Mouse (Mus musculus): ENCODE measurements around the gene Ppm1g. TPM values are rescaled to one million over a fixed set of nuclear protein-coding genes. Genes with fewer than 3 reads are reported as not detected.
A peak's percentile ranks its signal among the peaks of the same experiment; 100 is the strongest.

Gene Ppm1g
- polyA plus RNA-seq (2014; fragmentation: Nextera tagmentation; extraction: Ambion mirVana), result 139 and 145 TPM in 2 replicates

GRCm38 (mm10) chr5:31220448-31221303 is at the start of gene Ppm1g:
Gene Ppm1g (minus strand): TSS chr5:31220687.
- Histone ChIP-seq H3K27me3 (replicated peaks; ENCODE audit: control insufficient read depth, insufficient read depth, low read length) (no peaks in the 10 kb centered on the region), H3K9me3 (ENCODE audit: control insufficient read depth, low read length) (no peaks in the 10 kb centered on the region), H3K27ac (ENCODE audit: low read depth) (peak within 1 kb of the TSS; percentile 94), H3K4me1 (replicated peaks; ENCODE audit: control insufficient read depth, insufficient read depth, low read length) (peaks cover 6% of the 10 kb centered on the region; the same call in 1 of the 2 replicates), H3K9ac (ENCODE audit: low read length) (peak within 1 kb of the TSS; percentile 93), H3K36me3 (ENCODE audit: control insufficient read depth, insufficient read depth, low read length) (no peaks in the 10 kb centered on the region), H3K4me3 (ENCODE audit: low read depth, low read length) (peak within 1 kb of the TSS; percentile 98), H3K4me2 (ENCODE audit: low read length) (peak within 1 kb of the TSS; percentile 85)
- under 1% methylated on average over 56 of the region's 70 CpGs for WGBS
- DNase-seq (ENCODE audit: low spot score) (peak; percentile 99), ATAC-seq (replicated peaks; ENCODE audit: low FRiP score, low TSS enrichment, low read depth) (peak; percentile 95)

DNA sequence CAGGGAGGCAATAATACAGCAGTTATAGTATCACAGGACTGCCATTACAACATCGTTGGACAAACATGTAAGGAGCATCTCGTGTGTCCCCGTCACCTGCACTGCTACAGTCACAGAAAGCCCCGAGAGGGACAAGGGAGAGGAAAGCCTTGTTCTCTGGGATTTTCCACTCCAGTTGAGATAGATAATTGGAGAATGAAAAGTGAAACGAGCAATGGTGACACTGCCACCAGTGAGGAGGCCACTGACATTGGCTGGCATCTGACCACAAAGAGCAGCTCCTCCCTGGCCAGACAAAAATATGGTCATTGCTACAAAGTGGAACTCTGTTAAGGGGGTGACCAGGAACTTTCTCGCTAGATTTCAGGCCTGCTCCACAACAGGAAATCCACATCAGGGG is 47.2 kb upstream of the Ppm1g start:
- H3K36me3 ChIP-seq (ENCODE audit: control insufficient read depth, insufficient read depth, low read length), result peaks cover 81% of the 10 kb centered on the region
- WGBS, result 89% methylated on average over 6 of the region's 6 CpGs

DNA sequence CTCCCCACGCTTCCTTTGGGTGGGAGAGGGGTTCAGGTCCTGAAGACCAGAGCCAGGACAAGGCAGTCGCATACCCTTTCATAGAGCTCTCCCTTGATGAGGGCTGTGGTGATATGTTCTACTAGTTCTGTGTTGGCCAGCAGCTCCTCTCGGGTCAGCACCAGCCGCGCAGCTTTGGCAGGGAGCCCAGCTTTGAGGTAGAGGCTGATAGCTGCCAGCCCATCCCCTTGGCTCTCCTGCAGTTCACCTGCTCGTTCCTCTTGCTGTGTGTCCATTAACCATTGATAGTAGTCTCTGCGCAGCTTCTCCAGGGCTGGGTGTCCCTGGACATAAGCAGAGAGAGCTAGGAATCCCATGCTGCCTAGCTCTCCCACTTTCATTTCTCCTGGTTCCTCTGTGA is 45.6 kb upstream of the Ppm1g start:
- H3K4me2 ChIP-seq (ENCODE audit: low read length), result no peak overlapping the region
- no peak for ATAC-seq (replicated peaks; ENCODE audit: low FRiP score, low TSS enrichment, low read depth)
- H3K4me3 ChIP-seq (ENCODE audit: low read depth, low read length), result no peak overlapping the region
- H3K36me3 ChIP-seq (ENCODE audit: control insufficient read depth, insufficient read depth, low read length), result peaks cover 83% of the 10 kb centered on the region
- WGBS, result 82% methylated on average over 7 of the region's 7 CpGs
- H3K27me3 ChIP-seq (replicated peaks; ENCODE audit: control insufficient read depth, insufficient read depth, low read length), result no peaks in the 10 kb centered on the region
- H3K27ac ChIP-seq (ENCODE audit: low read depth), result no peak overlapping the region
- H3K9ac ChIP-seq (ENCODE audit: low read length), result no peak overlapping the region
- no peak for DNase-seq (ENCODE audit: low spot score)
- H3K4me1 ChIP-seq (replicated peaks; ENCODE audit: control insufficient read depth, insufficient read depth, low read length), result no peaks in the 10 kb centered on the region
- no peaks in the 10 kb centered on the region for H3K9me3 ChIP-seq (ENCODE audit: control insufficient read depth, low read length)

More for the DNA sequence above, 47.2 kb upstream of the Ppm1g start:
- Histone ChIP-seq H3K9me3 (ENCODE audit: control insufficient read depth, low read length) (no peaks in the 10 kb centered on the region), H3K9ac (ENCODE audit: low read length) (no peak overlapping the region), H3K4me2 (ENCODE audit: low read length) (no peak overlapping the region), H3K4me3 (ENCODE audit: low read depth, low read length) (no peak overlapping the region), H3K4me1 (replicated peaks; ENCODE audit: control insufficient read depth, insufficient read depth, low read length) (no peaks in the 10 kb centered on the region), H3K27ac (ENCODE audit: low read depth) (no peak overlapping the region), H3K27me3 (replicated peaks; ENCODE audit: control insufficient read depth, insufficient read depth, low read length) (no peaks in the 10 kb centered on the region)
- ATAC-seq (replicated peaks; ENCODE audit: low FRiP score, low TSS enrichment, low read depth) (no peak), DNase-seq (ENCODE audit: low spot score) (no peak)

DNA sequence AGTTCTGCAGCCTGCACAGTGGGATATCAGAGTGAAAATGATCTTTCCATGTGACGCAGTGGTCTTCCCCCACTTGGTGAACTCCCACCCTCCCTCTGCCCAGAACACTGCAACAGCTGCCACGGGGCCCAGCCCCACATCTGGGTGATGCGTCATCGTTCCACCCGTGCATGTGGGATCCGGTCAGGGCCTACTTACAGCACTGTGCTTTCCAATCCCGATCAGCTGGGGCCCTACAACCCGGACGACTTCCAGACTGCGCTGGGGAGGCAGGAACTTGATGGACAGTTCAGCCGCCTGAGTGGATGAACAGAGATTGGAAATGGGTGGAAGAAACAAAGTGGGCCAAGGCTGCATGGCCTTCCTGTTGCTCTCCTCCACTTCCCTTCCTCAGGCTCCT is 37.1 kb upstream of the Ppm1g start:
- Histone ChIP-seq H3K4me1 (replicated peaks; ENCODE audit: control insufficient read depth, insufficient read depth, low read length) (0 out of 2 replicates have a peak, but pooled peaks cover 4% of the 10 kb centered on the region), H3K9ac (ENCODE audit: low read length) (no peak overlapping the region), H3K27me3 (replicated peaks; ENCODE audit: control insufficient read depth, insufficient read depth, low read length) (no peaks in the 10 kb centered on the region), H3K27ac (ENCODE audit: low read depth) (no peak overlapping the region), H3K36me3 (ENCODE audit: control insufficient read depth, insufficient read depth, low read length) (peaks cover 82% of the 10 kb centered on the region), H3K4me3 (ENCODE audit: low read depth, low read length) (no peak overlapping the region), H3K9me3 (ENCODE audit: control insufficient read depth, low read length) (no peaks in the 10 kb centered on the region), H3K4me2 (ENCODE audit: low read length) (no peak overlapping the region)
- DNase-seq (ENCODE audit: low spot score) (no peak), ATAC-seq (replicated peaks; ENCODE audit: low FRiP score, low TSS enrichment, low read depth) (no peak)
- 81% methylated on average over 11 of the region's 11 CpGs for WGBS

- Histone ChIP-seq H3K9ac (ENCODE audit: low read length) (no peak overlapping the region), H3K9me3 (ENCODE audit: control insufficient read depth, low read length) (no peaks in the 10 kb centered on the region), H3K27ac (ENCODE audit: low read depth) (no peak overlapping the region), H3K4me3 (ENCODE audit: low read depth, low read length) (no peak overlapping the region), H3K4me2 (ENCODE audit: low read length) (no peak overlapping the region), H3K4me1 (replicated peaks; ENCODE audit: control insufficient read depth, insufficient read depth, low read length) (peaks cover 12% of the 10 kb centered on the region), H3K36me3 (ENCODE audit: control insufficient read depth, insufficient read depth, low read length) (peaks cover 82% of the 10 kb centered on the region), H3K27me3 (replicated peaks; ENCODE audit: control insufficient read depth, insufficient read depth, low read length) (no peaks in the 10 kb centered on the region)
- DNase-seq (ENCODE audit: low spot score) (no peak), ATAC-seq (replicated peaks; ENCODE audit: low FRiP score, low TSS enrichment, low read depth) (no peak)
- 87% methylated on average over 2 of the region's 2 CpGs for WGBS
Observed at GRCm38 (mm10) chr5:31255971-31256370, 35.5 kb upstream of the Ppm1g start.

- H3K9me3 ChIP-seq (ENCODE audit: control insufficient read depth, low read length), result no peaks in the 10 kb centered on the region
- ATAC-seq (replicated peaks; ENCODE audit: low FRiP score, low TSS enrichment, low read depth) (no peak), DNase-seq (ENCODE audit: low spot score) (peak; percentile 44)
- 96% methylated on average over 2 of the region's 2 CpGs for WGBS
- peaks cover 82% of the 10 kb centered on the region for H3K36me3 ChIP-seq (ENCODE audit: control insufficient read depth, insufficient read depth, low read length)
- H3K27ac ChIP-seq (ENCODE audit: low read depth), result no peak overlapping the region
- H3K27me3 ChIP-seq (replicated peaks; ENCODE audit: control insufficient read depth, insufficient read depth, low read length), result no peaks in the 10 kb centered on the region
- no peak overlapping the region for H3K4me3 ChIP-seq (ENCODE audit: low read depth, low read length)
- H3K9ac ChIP-seq (ENCODE audit: low read length), result no peak overlapping the region
- H3K4me2 ChIP-seq (ENCODE audit: low read length), result no peak overlapping the region
- peaks cover 14% of the 10 kb centered on the region for H3K4me1 ChIP-seq (replicated peaks; ENCODE audit: control insufficient read depth, insufficient read depth, low read length)
Observed at GRCm38 (mm10) chr5:31255381-31255780, 34.9 kb upstream of the Ppm1g start.

DNA sequence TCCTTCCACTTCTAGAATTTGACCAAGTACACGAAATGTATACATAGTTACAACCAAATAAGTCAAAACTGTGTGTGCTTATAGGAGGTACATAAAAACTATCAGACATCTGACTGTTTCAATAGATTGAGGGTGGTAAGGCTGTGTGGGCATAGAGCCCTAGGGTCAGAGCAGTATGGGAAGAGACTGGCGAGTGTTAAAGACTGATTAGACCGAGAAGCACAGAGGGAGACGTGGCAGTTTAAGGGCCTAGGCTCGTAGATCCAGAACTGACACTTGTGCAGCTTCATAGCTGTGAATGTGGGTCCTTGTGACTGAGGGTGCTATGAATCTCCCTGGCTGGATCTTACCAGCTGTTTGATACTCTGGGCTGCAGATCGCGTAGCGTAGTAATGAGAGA is 34.4 kb upstream of the Ppm1g start:
- ATAC-seq (replicated peaks; ENCODE audit: low FRiP score, low TSS enrichment, low read depth) (no peak), DNase-seq (ENCODE audit: low spot score) (peak; percentile 48)
- Histone ChIP-seq H3K9me3 (ENCODE audit: control insufficient read depth, low read length) (no peaks in the 10 kb centered on the region), H3K4me1 (replicated peaks; ENCODE audit: control insufficient read depth, insufficient read depth, low read length) (peaks cover 14% of the 10 kb centered on the region), H3K4me2 (ENCODE audit: low read length) (0 out of 2 replicates have a peak overlapping the region, but pooled peaks have one; percentile 42), H3K9ac (ENCODE audit: low read length) (no peak overlapping the region), H3K36me3 (ENCODE audit: control insufficient read depth, insufficient read depth, low read length) (peaks cover 82% of the 10 kb centered on the region), H3K27me3 (replicated peaks; ENCODE audit: control insufficient read depth, insufficient read depth, low read length) (no peaks in the 10 kb centered on the region), H3K4me3 (ENCODE audit: low read depth, low read length) (no peak overlapping the region), H3K27ac (ENCODE audit: low read depth) (peak overlapping the region; percentile 1; the same call in 1 of the 2 replicates)
- 84% methylated on average over 8 of the region's 8 CpGs for WGBS

- Histone ChIP-seq H3K27ac (ENCODE audit: low read depth) (peak overlapping the region; percentile 69), H3K4me3 (ENCODE audit: low read depth, low read length) (no peak overlapping the region), H3K4me2 (ENCODE audit: low read length) (peak overlapping the region; percentile 42; the same call in 1 of the 2 replicates), H3K9ac (ENCODE audit: low read length) (no peak overlapping the region), H3K9me3 (ENCODE audit: control insufficient read depth, low read length) (no peaks in the 10 kb centered on the region), H3K27me3 (replicated peaks; ENCODE audit: control insufficient read depth, insufficient read depth, low read length) (no peaks in the 10 kb centered on the region), H3K36me3 (ENCODE audit: control insufficient read depth, insufficient read depth, low read length) (peaks cover 82% of the 10 kb centered on the region), H3K4me1 (replicated peaks; ENCODE audit: control insufficient read depth, insufficient read depth, low read length) (peaks cover 14% of the 10 kb centered on the region)
- WGBS, result 60% methylated on average over 7 of the region's 7 CpGs
- DNase-seq (ENCODE audit: low spot score), result peak; percentile 64
- no peak; the same call in 1 of the 2 replicates for ATAC-seq (replicated peaks; ENCODE audit: low FRiP score, low TSS enrichment, low read depth)
Observed at GRCm38 (mm10) chr5:31254452-31254851, 34.0 kb upstream of the Ppm1g start.

Data from intestine, embryonic 14.5 days (tissue).